Mouse (Mus musculus) brain, embryonic 14.5 days (tissue): ENCODE measurements around the gene Mcoln2. TPM values are rescaled to one million over a fixed set of nuclear protein-coding genes. Genes with fewer than 3 reads are reported as not detected.
A peak's percentile ranks its signal among the peaks of the same experiment; 100 is the strongest.

Experiments
- DNase-seq: peaks from one replicate; pipeline ENCODE4 v3.0.0-alpha.2; 2011; ENCODE audit warnings: low read depth
- CTCF ChIP-seq: fragments of 200-500 bp; IDR thresholded peaks from 2 replicates; pipeline ENCODE4 v1.5.1; 2012; ENCODE audit warnings: inconsistent platforms, mild to moderate bottlenecking, moderate library complexity, borderline replicate concordance; ENCODE audit not compliant: insufficient read depth, insufficient read length; ENCODE audit errors: extremely low read depth
- POLR2A ChIP-seq: fragments of 200-500 bp; IDR thresholded peaks from 2 replicates; pipeline ENCODE4 v1.6.1; 2012; ENCODE audit warnings: mild to moderate bottlenecking, inconsistent platforms, borderline replicate concordance; ENCODE audit not compliant: poor library complexity, insufficient read depth, insufficient read length, severe bottlenecking; ENCODE audit errors: extremely low read depth
- polyA plus RNA-seq: library from polyadenylated mRNA; depleted of rRNA; stranded (reverse); fragments of >200 nt; gene quantifications from 2 replicates; pipeline ENCODE4 v1.2.3, GENCODE M21; 2012

The Mcoln2 gene
- polyA plus RNA-seq, 1 experiment: 0.19 TPM

DNA sequence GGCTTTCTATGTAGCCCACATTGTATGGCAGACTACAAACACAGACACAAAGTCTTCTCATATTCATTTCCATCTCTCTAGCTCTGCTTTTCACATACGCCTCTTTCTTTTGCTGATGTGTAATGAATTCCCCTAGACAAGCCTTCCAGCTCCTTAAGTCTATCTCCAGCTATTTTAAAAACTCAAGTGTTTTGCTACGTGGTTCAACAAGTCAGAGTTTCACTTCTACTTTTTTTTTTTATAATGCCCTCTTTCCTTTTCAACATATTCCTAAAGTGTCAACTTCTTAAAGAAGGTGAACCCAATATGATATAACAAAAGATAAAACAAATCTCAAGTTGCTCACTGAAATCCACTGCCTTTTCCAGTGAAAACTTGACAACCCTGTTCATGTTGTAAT is 62.3 kb downstream of the Mcoln2 start:
- no peak for TF ChIP-seq CTCF
- no peak for TF ChIP-seq POLR2A
- DNase-seq: no peak

- DNase-seq: no peak
- TF ChIP-seq POLR2A (no peak), CTCF (no peak)
Measured at GRCm38 (mm10) chr3:146213336-146213735, 63.7 kb downstream of the Mcoln2 start.

DNA sequence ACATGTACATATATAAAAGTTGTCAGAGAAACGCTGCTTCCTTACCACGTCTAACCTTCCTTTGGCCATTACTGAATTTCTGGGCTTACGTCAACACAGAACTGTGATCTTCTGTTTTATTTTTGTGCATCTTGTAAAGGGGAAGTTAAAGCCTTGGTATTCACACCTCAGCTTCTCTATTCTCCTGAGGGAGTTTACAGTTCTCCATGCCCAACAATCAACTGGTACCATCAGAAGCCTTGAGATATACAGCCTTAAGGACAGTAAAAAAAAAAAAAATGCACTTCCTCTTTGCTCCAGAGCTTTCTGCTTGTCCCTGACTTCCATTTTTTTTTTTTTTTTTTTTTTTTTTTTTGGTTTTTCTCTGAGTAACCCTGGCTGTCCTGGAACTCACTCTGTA is 66.9 kb downstream of the Mcoln2 start:
- no peak for DNase-seq
- TF ChIP-seq CTCF (no peak), POLR2A (no peak)

DNA sequence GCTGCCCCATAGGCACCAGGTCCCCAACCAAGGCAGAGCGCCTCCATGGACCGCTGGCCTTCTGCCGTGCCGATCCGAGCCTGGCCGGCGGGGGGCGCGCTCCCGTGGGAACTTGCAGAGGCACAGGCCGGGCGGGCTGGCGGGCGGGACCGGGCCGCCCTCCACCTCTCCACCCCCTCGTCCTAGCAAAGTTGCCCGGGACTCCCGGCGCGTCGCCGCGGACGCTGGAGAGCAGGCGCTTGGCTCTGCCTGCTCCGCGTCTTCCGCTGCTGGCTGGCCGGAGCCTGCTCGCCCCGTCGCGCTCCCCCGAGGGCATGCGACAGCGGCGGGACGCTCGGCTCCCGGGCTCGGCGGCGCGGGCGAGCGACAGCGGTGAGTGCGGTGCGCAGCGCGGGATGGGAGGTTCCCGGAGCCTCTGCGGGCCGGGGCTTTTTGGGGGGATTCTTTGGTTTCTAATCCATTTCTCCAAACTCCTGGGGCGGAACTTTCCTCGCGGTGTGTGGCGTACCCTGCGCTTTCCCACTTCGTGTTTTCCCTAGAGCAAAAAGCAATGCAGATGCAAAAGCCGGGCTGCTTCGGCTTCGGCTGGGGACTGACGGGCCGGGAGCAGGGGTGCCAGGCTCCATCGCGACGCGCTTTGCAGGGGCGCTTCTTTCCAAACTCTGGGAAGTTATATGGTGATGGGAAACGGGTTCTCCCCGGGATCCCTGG is 71.3 kb downstream of the Mcoln2 start, which contains the start of gene Lpar3:
Gene Lpar3 (plus strand): TSS at position 188 of the 711 bp plus-strand sequence.
- TF ChIP-seq POLR2A: no peak
- TF ChIP-seq CTCF: peak; percentile 54
- peak; percentile 71 for DNase-seq

DNA sequence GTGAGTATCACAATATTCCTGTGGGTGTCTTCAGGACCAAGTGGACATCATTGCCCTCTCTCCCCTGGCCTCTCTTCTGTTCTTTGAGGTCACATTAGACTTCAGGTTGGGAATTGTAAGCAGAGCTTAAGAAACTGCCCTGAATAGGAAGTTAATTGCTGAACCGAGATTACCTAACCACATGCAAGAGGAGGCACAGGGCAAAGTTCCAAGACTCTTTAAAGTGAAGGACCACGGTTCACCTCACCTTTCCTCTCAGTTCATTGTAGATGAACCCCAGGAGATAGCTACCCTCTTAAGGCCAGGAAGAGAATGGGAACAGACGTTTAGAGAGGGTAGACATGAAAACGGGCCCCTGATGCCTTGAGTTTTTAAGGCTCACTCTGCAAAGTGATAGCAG is 74.6 kb downstream of the Mcoln2 start:
- DNase-seq: no peak
- TF ChIP-seq POLR2A (no peak), CTCF (no peak)

- TF ChIP-seq POLR2A (no peak), CTCF (no peak)
- DNase-seq: no peak
Measured at GRCm38 (mm10) chr3:146225061-146225761, 75.6 kb downstream of the Mcoln2 start.

GRCm38 (mm10) chr3:146227427-146227826 is 77.8 kb downstream of the Mcoln2 start:
- TF ChIP-seq CTCF (no peak), POLR2A (no peak)
- no peak for DNase-seq

GRCm38 (mm10) chr3:146228559-146229310 is 79.1 kb downstream of the Mcoln2 start:
- peak; percentile 61 for DNase-seq

GRCm38 (mm10) chr3:146232708-146233107 is 83.1 kb downstream of the Mcoln2 start:
- TF ChIP-seq POLR2A: no peak
- no peak for TF ChIP-seq CTCF
- DNase-seq: no peak

More at GRCm38 (mm10) chr3:146228559-146229310, 79.1 kb downstream of the Mcoln2 start:
- TF ChIP-seq POLR2A (no peak), CTCF (no peak)

DNA sequence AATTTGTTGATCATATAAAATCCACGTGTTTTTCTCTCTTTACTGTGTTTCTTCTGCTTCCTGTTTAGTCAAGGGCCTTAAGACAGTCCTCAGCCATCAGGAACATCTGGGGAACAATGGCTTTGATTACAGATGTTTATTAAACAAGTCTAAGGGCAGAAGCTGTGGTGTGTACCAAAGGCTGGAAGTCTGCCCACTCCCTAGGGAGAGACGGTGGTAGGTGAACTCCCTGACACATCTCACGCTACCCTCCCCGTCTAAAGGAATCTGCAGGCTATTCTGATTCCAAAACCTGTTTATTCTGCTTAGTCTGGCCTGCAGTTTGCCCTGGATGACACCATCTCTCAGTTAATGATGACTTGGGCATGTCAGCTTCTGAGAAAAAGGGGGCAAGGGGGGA is 84.1 kb downstream of the Mcoln2 start:
- no peak for DNase-seq
- no peak for TF ChIP-seq POLR2A
- TF ChIP-seq CTCF: no peak

DNA sequence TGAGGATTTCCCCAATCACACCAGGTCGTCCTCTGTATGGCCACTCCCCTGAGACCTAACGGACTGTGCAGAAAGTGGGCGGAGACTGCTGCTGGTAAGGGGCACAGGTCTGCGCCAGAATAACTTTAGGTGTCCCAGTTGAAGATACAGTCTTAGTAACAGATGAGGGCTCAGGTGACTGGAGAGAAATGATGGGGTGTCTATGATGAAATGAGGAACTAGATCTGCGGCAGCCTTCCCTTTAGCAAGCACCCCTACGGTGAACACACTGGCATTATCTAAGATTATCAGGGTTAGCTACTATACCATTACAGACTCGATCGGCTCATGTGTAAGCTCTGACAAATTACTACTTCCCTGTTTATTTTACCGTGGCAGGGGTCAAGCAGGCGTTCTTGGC is 84.9 kb downstream of the Mcoln2 start:
- TF ChIP-seq POLR2A (no peak), CTCF (no peak)
- no peak for DNase-seq

DNA sequence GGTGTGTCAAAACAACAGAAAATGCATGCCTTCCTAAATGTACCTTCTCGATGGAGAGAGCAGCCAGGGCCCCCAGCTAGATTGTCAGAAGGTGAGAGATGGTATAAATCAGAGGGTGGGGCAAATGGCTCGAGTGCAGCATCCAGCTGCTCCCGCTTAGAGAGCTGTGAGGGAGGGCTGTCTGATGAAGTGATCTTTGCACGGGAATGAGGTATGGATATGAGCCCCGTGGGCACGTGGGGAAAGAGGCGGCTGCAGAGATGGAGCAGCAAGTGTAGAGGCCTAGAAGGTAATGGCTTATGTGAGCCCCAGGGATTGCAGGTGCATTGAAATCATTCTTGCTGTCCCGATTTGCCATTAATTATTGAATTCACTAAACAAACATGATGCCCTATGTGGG is 86.6 kb downstream of the Mcoln2 start:
- DNase-seq: no peak
- TF ChIP-seq POLR2A (no peak), CTCF (no peak)
